Mouse (Mus musculus) stomach, embryonic 15.5 days (tissue): Measurements from ENCODE around the gene Nipal1. TPM values are rescaled to one million over a fixed set of nuclear protein-coding genes. Genes with fewer than 3 reads are reported as not detected.

Experiments
- ATAC-seq: fragments of 200-750 bp; cut with Nextera tagmentation; 2 replicates; pipeline ENCODE4 v1.8.0; 2017; ENCODE audit warnings: low read depth, moderate number of reproducible peaks, moderate TSS enrichment; ENCODE audit not compliant: insufficient read depth, low FRiP score
- H3K27ac ChIP-seq: fragments of 300-500 bp; sonication (generic); 2 replicates; pipeline ENCODE4 v1.5.1; 2015; ENCODE audit warnings: mild to moderate bottlenecking, inconsistent platforms
- H3K27me3 ChIP-seq: fragments of 300-500 bp; sonication (generic); replicated peaks from 2 replicates; pipeline ENCODE4 v1.6.1; 2015; ENCODE audit warnings: inconsistent platforms
- H3K36me3 ChIP-seq: fragments of 300-500 bp; sonication (generic); 2 replicates; pipeline ENCODE4 v1.6.1; 2015; ENCODE audit warnings: inconsistent platforms
- H3K4me1 ChIP-seq: fragments of 300-500 bp; sonication (generic); 2 replicates; pipeline ENCODE4 v1.6.1; 2015; ENCODE audit warnings: inconsistent platforms
- H3K4me2 ChIP-seq: fragments of 300-500 bp; sonication (generic); 2 replicates; pipeline ENCODE4 v1.6.1; 2015; ENCODE audit warnings: mild to moderate bottlenecking, inconsistent platforms
- H3K4me3 ChIP-seq: fragments of 300-500 bp; sonication (generic); replicated peaks from 2 replicates; pipeline ENCODE4 v1.5.1; 2015; ENCODE audit warnings: inconsistent platforms
- H3K9ac ChIP-seq: fragments of 300-500 bp; sonication (generic); 2 replicates; pipeline ENCODE4 v1.6.1; 2015; ENCODE audit warnings: inconsistent platforms
- H3K9me3 ChIP-seq: fragments of 300-500 bp; sonication (generic); 2 replicates; pipeline ENCODE4 v1.6.1; 2016; ENCODE audit warnings: inconsistent platforms
- WGBS: fragments of 180-500 bp; shearing (Covaris S2); methylation state at CpG from one replicate; pipeline ENCODE4 v1.1.7; 2015; 5-methylcytosine and 5-hydroxymethylcytosine counted together
- polyA plus RNA-seq: library from polyadenylated mRNA; unstranded; fragments of >200 nt; fragmentation: Nextera tagmentation; extraction: Ambion mirVana; gene quantifications from 2 replicates; pipeline ENCODE4 v1.2.1, GENCODE M21; 2015

The Nipal1 gene
- polyA plus RNA-seq, 1 experiment from 2014 or later: 14.3 TPM

DNA sequence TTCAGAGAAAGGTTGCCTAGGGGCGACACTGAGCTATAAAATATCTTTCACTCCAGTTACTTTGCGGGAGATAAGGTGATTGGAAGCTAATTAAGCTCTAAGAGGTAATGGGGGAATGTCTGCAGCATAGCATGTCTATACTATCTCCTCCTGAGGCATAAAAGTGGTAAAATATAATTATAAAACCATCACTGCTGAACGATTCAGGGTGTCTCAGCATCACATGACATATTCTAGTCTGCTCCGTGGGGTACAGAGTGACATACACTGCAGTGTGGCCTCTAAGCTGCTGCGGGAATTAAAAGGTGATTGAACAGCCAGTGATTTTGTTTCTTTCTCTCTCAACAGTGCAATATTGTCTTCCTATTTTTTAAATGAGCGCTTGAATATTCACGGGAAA lies 18.8 kb downstream of the Nipal1 start:
- no peak for ATAC-seq
- Histone ChIP-seq H3K4me3 (no peak overlapping the region), H3K9me3 (no peaks in the 10 kb centered on the region), H3K27me3 (no peaks in the 10 kb centered on the region), H3K4me2 (no peak overlapping the region), H3K9ac (no peak overlapping the region), H3K36me3 (no peaks in the 10 kb centered on the region), H3K4me1 (no peaks in the 10 kb centered on the region), H3K27ac (no peak overlapping the region)
- 85% methylated on average over 7 of the region's 7 CpGs for WGBS

DNA sequence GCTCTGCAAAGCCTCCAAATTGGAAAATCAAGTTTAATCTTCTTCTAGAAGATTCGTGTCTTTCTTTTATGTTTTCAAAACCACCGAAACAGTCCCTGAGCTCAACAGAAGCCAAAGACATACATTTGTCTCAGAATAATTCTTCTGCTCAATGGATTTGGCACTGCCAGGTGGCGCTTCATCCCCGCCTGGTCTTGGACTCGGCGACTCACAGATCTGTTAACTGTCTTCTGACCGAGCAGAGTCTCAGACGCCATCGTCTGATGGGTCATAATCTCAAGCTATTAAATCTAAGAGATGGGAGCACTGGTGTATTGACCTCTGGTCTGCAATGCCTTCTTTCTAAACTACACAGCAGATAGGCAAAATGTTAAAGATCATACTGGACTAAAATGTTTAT lies 20.8 kb downstream of the Nipal1 start:
- no peak for ATAC-seq
- H3K4me2 ChIP-seq: no peak overlapping the region
- no peaks in the 10 kb centered on the region for H3K9me3 ChIP-seq
- no peaks in the 10 kb centered on the region for H3K36me3 ChIP-seq
- H3K27ac ChIP-seq: no peak overlapping the region
- H3K9ac ChIP-seq: no peak overlapping the region
- no peaks in the 10 kb centered on the region for H3K27me3 ChIP-seq
- no peaks in the 10 kb centered on the region for H3K4me1 ChIP-seq
- 77% methylated on average over 9 of the region's 9 CpGs for whole genome bisulfite sequencing
- no peak overlapping the region for H3K4me3 ChIP-seq

DNA sequence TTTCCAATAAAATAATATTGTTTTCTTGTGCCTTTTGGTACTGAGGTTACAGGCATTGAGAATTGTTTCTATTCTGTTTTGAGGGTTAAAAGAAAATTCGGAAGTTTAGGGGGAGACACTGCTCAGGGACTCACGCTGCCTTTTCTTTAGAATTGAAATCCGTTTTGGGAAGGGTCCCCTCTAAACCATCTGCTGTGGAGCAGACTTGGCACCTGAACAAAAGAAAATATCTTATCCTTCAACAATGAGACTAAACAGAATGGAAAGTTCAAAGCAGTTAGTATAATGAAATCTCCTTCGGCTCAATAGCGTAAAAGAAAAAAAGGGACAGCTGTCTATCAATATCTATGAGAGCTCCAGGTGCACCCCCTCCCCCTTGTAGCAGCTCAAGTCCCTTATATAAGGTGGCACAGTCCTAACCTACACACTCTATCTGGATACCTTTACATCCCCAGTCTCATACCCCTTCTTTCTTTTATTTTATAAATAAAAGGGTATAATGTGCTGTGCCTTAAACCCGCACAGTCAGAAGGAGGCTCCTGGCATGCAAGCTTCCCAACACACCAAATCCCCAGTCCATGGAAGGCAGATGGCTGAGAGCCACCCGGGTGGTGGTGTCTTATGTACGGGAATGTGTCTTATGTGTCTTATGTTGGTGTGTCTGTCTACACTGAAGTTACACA lies 23.6 kb downstream of the Nipal1 start:
- Histone ChIP-seq H3K4me2 (no peak overlapping the region), H3K27me3 (no peaks in the 10 kb centered on the region), H3K4me1 (no peaks in the 10 kb centered on the region; the same call in 1 of the 2 replicates), H3K9me3 (no peaks in the 10 kb centered on the region), H3K36me3 (no peaks in the 10 kb centered on the region), H3K9ac (no peak overlapping the region), H3K27ac (no peak overlapping the region), H3K4me3 (no peak overlapping the region)
- WGBS: 61% methylated on average over 8 of the region's 8 CpGs
- ATAC-seq: no peak

DNA sequence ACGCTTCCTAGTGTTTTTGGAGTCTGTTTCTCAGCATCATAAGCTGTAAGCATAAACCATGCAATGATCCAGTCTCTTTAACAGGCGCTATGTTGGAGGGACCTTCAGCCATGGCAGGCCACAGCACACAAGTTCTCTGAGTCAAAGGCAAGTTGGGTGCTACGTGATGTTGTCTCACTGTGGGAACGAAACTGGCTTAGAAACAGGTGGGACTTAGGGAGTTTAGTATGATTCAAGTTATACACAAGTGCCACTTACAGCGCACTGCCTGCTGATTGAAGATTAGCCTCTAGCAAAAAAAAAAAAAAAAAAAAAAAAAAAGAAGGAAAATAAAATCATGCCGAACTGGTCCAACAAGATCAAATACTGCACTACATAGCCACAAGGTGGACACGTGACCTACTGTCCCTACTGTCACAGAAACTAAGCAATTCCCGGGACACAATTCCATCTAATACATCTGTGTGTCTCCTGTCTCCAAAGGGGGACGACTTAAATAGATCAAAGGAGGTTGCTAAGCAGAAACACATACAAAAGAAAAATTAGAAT lies 27.5 kb downstream of the Nipal1 start:
- 60% methylated on average over 9 of the region's 9 CpGs for WGBS
- ATAC-seq: peak; percentile 80
- Histone ChIP-seq H3K36me3 (no peaks in the 10 kb centered on the region), H3K4me2 (no peak overlapping the region), H3K4me1 (no peaks in the 10 kb centered on the region; the same call in 1 of the 2 replicates), H3K4me3 (no peak overlapping the region), H3K9me3 (no peaks in the 10 kb centered on the region), H3K27me3 (no peaks in the 10 kb centered on the region), H3K9ac (no peak overlapping the region), H3K27ac (peak overlapping the region; percentile 79)

DNA sequence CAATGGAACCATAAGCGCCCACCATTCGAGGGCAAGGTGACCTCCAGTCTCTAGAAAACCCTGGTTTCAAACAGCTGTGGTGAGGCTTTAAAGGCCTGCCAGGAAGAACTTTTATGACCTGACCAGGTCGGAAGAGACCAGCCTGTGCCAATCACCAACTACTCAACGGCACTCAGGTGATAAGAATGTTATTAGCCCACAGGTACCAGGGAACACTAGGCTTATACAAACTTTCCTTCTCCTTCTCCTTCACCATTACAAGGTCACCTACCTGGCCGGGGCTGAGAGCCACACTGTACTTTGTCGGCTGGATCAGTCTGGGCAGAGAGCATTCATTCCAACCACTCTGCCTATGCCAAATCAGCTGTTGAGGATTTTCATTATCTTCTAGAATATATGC lies 33.9 kb downstream of the Nipal1 start:
- no peak overlapping the region for H3K27ac ChIP-seq
- no peak overlapping the region for H3K4me3 ChIP-seq
- H3K9ac ChIP-seq: no peak overlapping the region
- 73% methylated on average over 6 of the region's 6 CpGs for WGBS
- H3K27me3 ChIP-seq: no peaks in the 10 kb centered on the region
- H3K36me3 ChIP-seq: no peaks in the 10 kb centered on the region
- peak; percentile 71 for ATAC-seq
- no peaks in the 10 kb centered on the region for H3K4me1 ChIP-seq
- no peak overlapping the region for H3K4me2 ChIP-seq
- no peaks in the 10 kb centered on the region for H3K9me3 ChIP-seq

DNA sequence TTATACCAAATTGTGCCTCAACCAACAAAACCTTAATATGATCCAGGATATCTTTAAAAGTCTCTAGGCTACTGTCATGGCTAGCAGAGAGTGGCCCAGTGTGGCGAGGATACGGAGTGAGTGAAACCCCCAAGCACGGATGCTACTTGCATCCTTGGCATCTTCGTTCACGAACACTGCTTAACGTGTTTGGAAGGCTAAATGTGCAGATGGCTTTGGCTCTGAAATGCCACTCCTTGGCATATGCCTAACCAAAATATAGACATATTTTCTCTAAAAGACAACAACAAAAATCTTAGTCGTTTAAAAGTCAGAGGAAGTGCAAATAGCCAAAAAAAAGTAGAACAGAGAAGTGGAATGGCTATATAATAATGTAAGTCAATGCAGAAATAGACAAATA lies 42.0 kb downstream of the Nipal1 start:
- Histone ChIP-seq H3K9ac (no peak overlapping the region), H3K27ac (no peak overlapping the region), H3K9me3 (no peaks in the 10 kb centered on the region), H3K4me1 (no peaks in the 10 kb centered on the region), H3K4me2 (no peak overlapping the region), H3K27me3 (no peaks in the 10 kb centered on the region), H3K36me3 (no peaks in the 10 kb centered on the region), H3K4me3 (no peak overlapping the region)
- ATAC-seq: no peak
- WGBS: 90% methylated on average over 7 of the region's 7 CpGs

DNA sequence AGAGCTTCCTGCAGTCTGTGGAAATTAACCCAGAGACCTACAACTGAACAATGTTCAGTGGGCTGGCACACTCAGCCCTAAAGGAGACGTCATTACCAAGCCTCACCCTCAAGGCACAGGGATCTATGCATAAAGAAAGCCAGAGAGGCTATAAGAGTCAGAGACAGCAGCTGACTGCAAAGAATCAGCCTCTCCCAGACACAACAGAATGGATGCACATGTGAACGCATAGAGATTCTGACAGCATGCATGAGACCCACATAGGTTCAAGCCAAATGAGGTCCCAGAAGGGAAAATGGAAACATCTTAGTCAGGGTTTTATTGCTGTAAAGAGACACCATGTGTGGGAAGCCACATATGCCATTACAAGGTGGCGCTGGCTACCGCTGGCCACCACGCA lies 42.9 kb downstream of the Nipal1 start:
- H3K36me3 ChIP-seq: no peaks in the 10 kb centered on the region
- no peak overlapping the region for H3K4me3 ChIP-seq
- 90% methylated on average over 5 of the region's 5 CpGs for WGBS
- no peaks in the 10 kb centered on the region for H3K4me1 ChIP-seq
- H3K9me3 ChIP-seq: no peaks in the 10 kb centered on the region
- no peaks in the 10 kb centered on the region for H3K27me3 ChIP-seq
- no peak overlapping the region for H3K27ac ChIP-seq
- ATAC-seq: no peak
- no peak overlapping the region for H3K9ac ChIP-seq
- H3K4me2 ChIP-seq: no peak overlapping the region

DNA sequence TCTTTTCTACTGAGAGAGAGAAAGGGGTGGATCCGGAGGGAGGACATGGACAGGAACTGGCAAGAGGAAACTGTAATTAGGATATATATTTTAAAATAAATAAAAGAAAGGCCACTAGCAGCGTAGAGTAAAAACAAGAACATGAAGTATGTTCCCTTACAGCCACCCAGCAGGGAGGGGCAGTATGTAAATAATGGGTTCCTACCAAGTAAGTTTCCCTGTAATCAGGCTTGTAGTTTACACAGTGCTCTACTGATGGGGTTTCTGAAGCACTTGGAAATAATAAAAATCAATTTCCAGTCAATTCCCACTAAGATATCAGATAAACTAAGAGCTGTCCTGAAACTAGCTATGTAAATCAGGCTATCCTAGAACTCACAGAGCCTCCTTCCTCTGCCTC lies 47.1 kb downstream of the Nipal1 start:
- no peaks in the 10 kb centered on the region; the same call in 1 of the 2 replicates for H3K4me1 ChIP-seq
- no peak overlapping the region for H3K4me2 ChIP-seq
- no peaks in the 10 kb centered on the region for H3K9me3 ChIP-seq
- no peak overlapping the region for H3K27ac ChIP-seq
- no peaks in the 10 kb centered on the region for H3K27me3 ChIP-seq
- H3K9ac ChIP-seq: no peak overlapping the region
- WGBS: 56% methylated on average over 2 of the region's 2 CpGs
- ATAC-seq: peak; percentile 67; the same call in 1 of the 2 replicates
- H3K4me3 ChIP-seq: no peak overlapping the region
- H3K36me3 ChIP-seq: no peaks in the 10 kb centered on the region

DNA sequence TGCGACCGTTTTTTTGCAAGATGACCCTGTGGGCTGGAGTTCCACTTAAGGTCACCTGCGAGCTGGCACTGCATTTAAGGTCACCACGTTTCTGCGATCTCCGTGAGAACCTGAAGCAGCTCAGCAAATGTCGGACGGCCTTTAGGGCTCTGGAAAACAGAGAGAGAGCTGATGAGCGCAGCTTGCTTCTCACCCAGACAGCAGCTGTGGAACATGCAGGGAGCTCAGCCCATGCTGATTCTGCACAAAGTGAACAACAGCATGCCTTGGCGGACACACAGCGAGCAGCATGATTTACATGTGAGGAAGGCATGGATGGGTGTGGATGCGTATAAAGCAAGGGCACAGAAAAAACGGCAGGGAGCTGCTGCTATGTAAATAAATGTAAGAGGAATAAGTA lies 48.9 kb downstream of the Nipal1 start:
- Histone ChIP-seq H3K9me3 (no peaks in the 10 kb centered on the region), H3K27ac (no peak overlapping the region), H3K9ac (no peak overlapping the region), H3K27me3 (no peaks in the 10 kb centered on the region), H3K4me2 (no peak overlapping the region), H3K4me1 (no peaks in the 10 kb centered on the region; the same call in 1 of the 2 replicates), H3K4me3 (no peak overlapping the region), H3K36me3 (no peaks in the 10 kb centered on the region)
- no peak for ATAC-seq
- WGBS: 64% methylated on average over 13 of the region's 13 CpGs

DNA sequence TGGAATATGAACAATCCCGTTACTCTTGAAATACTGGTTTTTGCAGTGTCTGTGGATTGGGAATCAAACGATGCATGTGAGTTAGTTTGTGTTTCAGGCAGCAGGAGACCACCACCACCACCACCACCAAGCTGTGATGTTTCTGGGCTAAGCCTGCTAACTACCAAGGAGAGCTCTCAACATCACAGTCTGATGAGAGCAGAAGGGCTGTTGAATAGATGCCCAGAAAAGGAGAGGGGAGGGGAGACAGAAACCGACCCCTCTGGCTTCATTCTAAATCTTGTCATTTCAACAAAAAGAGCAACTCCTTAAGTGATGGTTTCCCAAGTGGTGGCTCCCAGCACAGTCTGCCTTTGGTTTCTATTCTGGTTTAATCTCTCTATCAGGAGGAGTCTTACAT lies 50.7 kb downstream of the Nipal1 start:
- no peaks in the 10 kb centered on the region for H3K9me3 ChIP-seq
- no peak for ATAC-seq
- no peak overlapping the region for H3K4me3 ChIP-seq
- H3K9ac ChIP-seq: no peak overlapping the region
- no peaks in the 10 kb centered on the region for H3K36me3 ChIP-seq
- no peak overlapping the region for H3K4me2 ChIP-seq
- H3K4me1 ChIP-seq: no peaks in the 10 kb centered on the region; the same call in 1 of the 2 replicates
- no peak overlapping the region for H3K27ac ChIP-seq
- 51% methylated on average over 3 of the region's 3 CpGs for WGBS
- no peaks in the 10 kb centered on the region for H3K27me3 ChIP-seq

DNA sequence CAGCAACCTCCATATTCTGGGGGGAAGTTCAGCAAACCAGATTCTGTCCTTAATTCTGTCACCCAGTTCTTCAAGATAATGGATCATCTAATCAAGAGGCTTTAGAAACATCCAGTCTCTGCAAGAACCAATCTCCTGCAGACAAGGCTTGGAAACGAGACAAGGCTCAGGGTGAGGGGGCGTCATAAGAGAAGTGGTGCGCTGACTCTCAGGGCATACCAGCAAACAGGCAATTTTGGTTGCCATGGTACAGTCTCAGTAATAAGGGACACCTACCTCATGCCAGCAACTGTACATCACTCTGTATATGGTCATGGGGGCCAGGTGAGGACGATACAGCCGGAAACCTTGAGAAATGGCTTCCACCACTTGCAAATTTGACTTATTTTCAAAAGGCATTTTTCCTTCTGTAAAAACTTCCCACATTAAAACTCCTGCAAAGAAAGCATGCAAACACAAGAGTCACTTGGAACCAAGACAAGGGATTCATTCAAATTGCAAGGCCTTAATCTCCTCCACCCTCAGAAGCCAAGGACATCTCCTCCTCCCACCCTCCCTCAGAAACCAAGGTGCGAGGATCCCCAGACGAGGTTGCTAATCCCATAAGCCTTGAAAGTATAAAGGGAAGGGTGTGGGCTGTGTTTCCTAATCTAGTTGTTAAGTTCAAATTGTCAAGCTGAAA lies 51.4 kb downstream of the Nipal1 start:
- H3K27me3 ChIP-seq: no peaks in the 10 kb centered on the region
- H3K27ac ChIP-seq: peak overlapping the region; percentile 35; the same call in 1 of the 2 replicates
- no peaks in the 10 kb centered on the region for H3K36me3 ChIP-seq
- H3K9ac ChIP-seq: no peak overlapping the region
- H3K4me1 ChIP-seq: no peaks in the 10 kb centered on the region; the same call in 1 of the 2 replicates
- H3K9me3 ChIP-seq: no peaks in the 10 kb centered on the region
- no peak overlapping the region for H3K4me2 ChIP-seq
- no peak overlapping the region for H3K4me3 ChIP-seq
- no peak for ATAC-seq
- 61% methylated on average over 7 of the region's 7 CpGs for WGBS

DNA sequence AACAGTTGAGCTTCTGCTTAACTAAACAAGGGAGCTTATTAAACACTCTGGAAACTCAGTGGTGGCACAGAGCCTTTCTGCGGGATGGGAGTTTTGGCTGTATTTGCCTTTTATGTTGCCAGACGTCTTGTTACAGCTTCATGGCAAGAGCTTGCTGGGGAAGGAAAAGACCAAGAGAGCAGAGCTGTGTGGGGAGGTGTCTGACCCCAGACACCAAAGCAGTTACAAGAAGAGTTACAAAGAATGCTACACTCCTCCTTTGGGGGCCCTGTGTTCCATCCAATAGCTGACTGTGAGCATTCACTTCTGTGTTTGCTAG lies 51.9 kb downstream of the Nipal1 start:
- Histone ChIP-seq H3K9ac (no peak overlapping the region), H3K4me2 (no peak overlapping the region), H3K4me1 (no peaks in the 10 kb centered on the region; the same call in 1 of the 2 replicates), H3K27ac (peak overlapping the region; percentile 35; the same call in 1 of the 2 replicates), H3K9me3 (no peaks in the 10 kb centered on the region), H3K36me3 (no peaks in the 10 kb centered on the region), H3K4me3 (no peak overlapping the region), H3K27me3 (no peaks in the 10 kb centered on the region)
- no peak for ATAC-seq
- WGBS: 32% methylated on average over 2 of the region's 2 CpGs
